Mouse (Mus musculus): ENCODE measurements around the gene Sytl2. TPM values are rescaled to one million over a fixed set of nuclear protein-coding genes. Genes with fewer than 3 reads are reported as not detected.
A peak's percentile ranks its signal among the peaks of the same experiment; 100 is the strongest.

The Sytl2 gene
- polyA plus RNA-seq, 1 experiment from 2014 or later, result 10.0 TPM

GRCm38 (mm10) chr7:90386885-90387459 is 84.9 kb downstream of the Sytl2 start:
- H3K4me2 ChIP-seq, result no peak overlapping the region
- no peak overlapping the region for H3K27ac ChIP-seq
- no peak for ATAC-seq (replicated peaks; ENCODE audit: low FRiP score)
- no peak overlapping the region for H3K4me3 ChIP-seq (replicated peaks)
- peaks cover 7% of the 10 kb centered on the region; the same call in 1 of the 2 replicates for H3K27me3 ChIP-seq
- H3K4me1 ChIP-seq, result peaks cover 9% of the 10 kb centered on the region; the same call in 1 of the 2 replicates
- WGBS, result 11% methylated on average over 8 of the region's 8 CpGs
- no peak overlapping the region for H3K9ac ChIP-seq
- H3K9me3 ChIP-seq (replicated peaks), result no peaks in the 10 kb centered on the region
- H3K36me3 ChIP-seq, result no peaks in the 10 kb centered on the region

GRCm38 (mm10) chr7:90389765-90390164 is 87.7 kb downstream of the Sytl2 start:
- H3K27me3 ChIP-seq, result peaks cover 7% of the 10 kb centered on the region; the same call in 1 of the 2 replicates
- H3K9ac ChIP-seq, result no peak overlapping the region
- H3K4me1 ChIP-seq, result peaks cover 5% of the 10 kb centered on the region; the same call in 1 of the 2 replicates
- ATAC-seq (replicated peaks; ENCODE audit: low FRiP score), result no peak
- no peaks in the 10 kb centered on the region for H3K9me3 ChIP-seq (replicated peaks)
- H3K4me3 ChIP-seq (replicated peaks), result no peak overlapping the region
- H3K36me3 ChIP-seq, result no peaks in the 10 kb centered on the region
- H3K27ac ChIP-seq, result no peak overlapping the region
- no peak overlapping the region for H3K4me2 ChIP-seq
- WGBS, result 63% methylated on average over 3 of the region's 3 CpGs

GRCm38 (mm10) chr7:90395073-90395472 is 93.0 kb downstream of the Sytl2 start:
- Histone ChIP-seq H3K4me2 (no peak overlapping the region), H3K9me3 (replicated peaks) (no peaks in the 10 kb centered on the region), H3K27me3 (no peaks in the 10 kb centered on the region), H3K4me3 (replicated peaks) (no peak overlapping the region), H3K9ac (no peak overlapping the region), H3K36me3 (no peaks in the 10 kb centered on the region), H3K4me1 (no peaks in the 10 kb centered on the region), H3K27ac (no peak overlapping the region)
- WGBS, result 52% methylated on average over 4 of the region's 4 CpGs
- no peak for ATAC-seq (replicated peaks; ENCODE audit: low FRiP score)

- Histone ChIP-seq H3K27ac (no peak overlapping the region), H3K4me3 (replicated peaks) (no peak overlapping the region), H3K9ac (no peak overlapping the region), H3K27me3 (no peaks in the 10 kb centered on the region), H3K36me3 (no peaks in the 10 kb centered on the region), H3K4me1 (no peaks in the 10 kb centered on the region), H3K4me2 (no peak overlapping the region), H3K9me3 (replicated peaks) (no peaks in the 10 kb centered on the region)
- WGBS, result 65% methylated on average over 5 of the region's 5 CpGs
- ATAC-seq (replicated peaks; ENCODE audit: low FRiP score), result no peak
These were observed 93.9 kb downstream of the Sytl2 start for GRCm38 (mm10) chr7:90395928-90396327.

GRCm38 (mm10) chr7:90409934-90410333 is 107.9 kb downstream of the Sytl2 start:
- Histone ChIP-seq H3K4me2 (no peak overlapping the region), H3K9ac (no peak overlapping the region), H3K27ac (no peak overlapping the region), H3K9me3 (replicated peaks) (no peaks in the 10 kb centered on the region), H3K4me1 (no peaks in the 10 kb centered on the region), H3K4me3 (replicated peaks) (no peak overlapping the region), H3K36me3 (no peaks in the 10 kb centered on the region), H3K27me3 (no peaks in the 10 kb centered on the region)
- WGBS, result 47% methylated on average over 3 of the region's 3 CpGs
- no peak for ATAC-seq (replicated peaks; ENCODE audit: low FRiP score)

GRCm38 (mm10) chr7:90426020-90427001 is 124.3 kb downstream of the Sytl2 start, which contains the start of gene Ccdc89:
Gene Ccdc89, plus strand, starts transcription at chr7:90426577.
- WGBS, result 25% methylated on average over 29 of the region's 29 CpGs
- H3K9ac ChIP-seq, result peak within 1 kb of the TSS; percentile 25; the same call in 1 of the 2 replicates
- peak within 1 kb of the TSS; percentile 42 for H3K4me3 ChIP-seq (replicated peaks)
- no peaks in the 10 kb centered on the region for H3K36me3 ChIP-seq
- H3K27me3 ChIP-seq, result no peaks in the 10 kb centered on the region
- ATAC-seq (replicated peaks; ENCODE audit: low FRiP score), result peak; percentile 100
- H3K9me3 ChIP-seq (replicated peaks), result no peaks in the 10 kb centered on the region
- H3K4me1 ChIP-seq, result peaks cover 6% of the 10 kb centered on the region
- H3K4me2 ChIP-seq, result peak within 1 kb of the TSS; percentile 67
- no peak within 1 kb of the TSS for H3K27ac ChIP-seq

- H3K9ac ChIP-seq, result 0 out of 2 replicates have a peak overlapping the region, but pooled peaks have one; percentile 25
- H3K27me3 ChIP-seq, result no peaks in the 10 kb centered on the region
- no peaks in the 10 kb centered on the region for H3K9me3 ChIP-seq (replicated peaks)
- no peaks in the 10 kb centered on the region for H3K36me3 ChIP-seq
- peak overlapping the region; percentile 67 for H3K4me2 ChIP-seq
- WGBS, result 62% methylated on average over 9 of the region's 9 CpGs
- H3K27ac ChIP-seq, result no peak overlapping the region
- peaks cover 6% of the 10 kb centered on the region for H3K4me1 ChIP-seq
- ATAC-seq (replicated peaks; ENCODE audit: low FRiP score), result peak; percentile 9; the same call in 1 of the 2 replicates
- peak overlapping the region; percentile 42 for H3K4me3 ChIP-seq (replicated peaks)
These were observed 125.0 kb downstream of the Sytl2 start for GRCm38 (mm10) chr7:90427006-90427405.

GRCm38 (mm10) chr7:90432221-90432620 is 130.2 kb downstream of the Sytl2 start:
- Histone ChIP-seq H3K27ac (no peak overlapping the region), H3K4me2 (no peak overlapping the region), H3K36me3 (no peaks in the 10 kb centered on the region), H3K4me3 (replicated peaks) (no peak overlapping the region), H3K4me1 (no peaks in the 10 kb centered on the region), H3K27me3 (no peaks in the 10 kb centered on the region), H3K9me3 (replicated peaks) (no peaks in the 10 kb centered on the region), H3K9ac (no peak overlapping the region)
- ATAC-seq (replicated peaks; ENCODE audit: low FRiP score), result no peak

GRCm38 (mm10) chr7:90440044-90440443 is 138.0 kb downstream of the Sytl2 start:
- H3K27me3 ChIP-seq, result no peaks in the 10 kb centered on the region
- ATAC-seq (replicated peaks; ENCODE audit: low FRiP score), result no peak
- no peak overlapping the region for H3K4me3 ChIP-seq (replicated peaks)
- 92% methylated on average over 4 of the region's 4 CpGs for WGBS
- no peak overlapping the region for H3K9ac ChIP-seq
- H3K4me1 ChIP-seq, result no peaks in the 10 kb centered on the region
- no peak overlapping the region for H3K4me2 ChIP-seq
- no peak overlapping the region for H3K27ac ChIP-seq
- no peaks in the 10 kb centered on the region for H3K9me3 ChIP-seq (replicated peaks)
- no peaks in the 10 kb centered on the region for H3K36me3 ChIP-seq

- Histone ChIP-seq H3K4me1 (no peaks in the 10 kb centered on the region), H3K27me3 (no peaks in the 10 kb centered on the region), H3K9me3 (replicated peaks) (no peaks in the 10 kb centered on the region), H3K9ac (peak overlapping the region; percentile 43), H3K4me3 (replicated peaks) (peak overlapping the region; percentile 84), H3K4me2 (peak overlapping the region; percentile 60), H3K36me3 (peaks cover under 1% of the 10 kb centered on the region; the same call in 1 of the 2 replicates), H3K27ac (peak overlapping the region; percentile 99)
- 10% methylated on average over 4 of the region's 4 CpGs for WGBS
- ATAC-seq (replicated peaks; ENCODE audit: low FRiP score), result no peak; the same call in none of the 2 replicates
These were observed 140.0 kb downstream of the Sytl2 start for GRCm38 (mm10) chr7:90442070-90442469.

- under 1% methylated on average over 54 of the region's 54 CpGs for WGBS
- H3K4me1 ChIP-seq, result 0 out of 2 replicates have a peak, but pooled peaks cover 2% of the 10 kb centered on the region
- H3K9me3 ChIP-seq (replicated peaks), result no peaks in the 10 kb centered on the region
- H3K27ac ChIP-seq, result peak within 1 kb of the TSS; percentile 99
- no peaks in the 10 kb centered on the region for H3K27me3 ChIP-seq
- ATAC-seq (replicated peaks; ENCODE audit: low FRiP score), result peak; percentile 96
- peak within 1 kb of the TSS; percentile 84 for H3K4me3 ChIP-seq (replicated peaks)
- H3K9ac ChIP-seq, result peak within 1 kb of the TSS; percentile 99
- H3K4me2 ChIP-seq, result peak within 1 kb of the TSS; percentile 60
- H3K36me3 ChIP-seq, result peaks cover 5% of the 10 kb centered on the region
These were observed 140.5 kb downstream of the Sytl2 start, which contains the start of gene Crebzf for GRCm38 (mm10) chr7:90442518-90443080. Gene Crebzf, plus strand, starts transcription at chr7:90442729.
